Mouse (Mus musculus): ENCODE data around the gene Kbtbd12.

The Kbtbd12 gene

DNA sequence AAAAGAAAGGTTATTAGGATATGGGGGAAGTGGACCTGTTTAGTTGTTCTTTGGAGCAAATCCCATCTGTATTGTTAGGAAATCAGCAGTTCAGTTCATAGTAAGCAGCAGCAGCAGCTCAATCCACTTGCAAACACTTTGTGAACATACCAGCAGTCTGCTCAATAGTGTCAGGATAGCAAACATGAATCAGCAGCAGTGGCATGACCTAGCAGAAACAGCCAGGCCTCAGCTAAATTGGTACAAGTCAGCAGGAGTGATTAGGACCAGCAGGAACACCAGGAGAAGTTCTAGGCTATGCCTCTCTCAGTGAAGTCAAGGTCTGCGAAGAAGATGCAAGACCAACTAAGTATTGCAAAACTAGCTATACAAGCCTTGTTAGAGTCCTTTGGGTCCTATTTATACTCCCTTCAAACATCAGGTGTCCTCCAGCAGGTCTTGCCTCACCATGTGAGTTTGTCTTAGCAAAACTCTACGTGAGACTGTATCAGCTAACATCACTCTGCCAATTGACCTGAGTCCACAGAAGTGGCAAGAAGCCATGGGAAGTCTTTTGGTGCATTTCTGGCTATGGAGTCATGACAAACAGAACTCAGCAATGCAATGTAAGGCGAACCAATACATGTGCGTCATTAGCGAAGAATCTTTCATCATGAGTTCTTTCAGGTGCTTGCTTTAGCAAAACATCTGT lies at the start of gene Kbtbd12:
Kbtbd12 (minus strand) TSS at position 340 of the 691 bp plus-strand sequence.
- no peak for DNase-seq (ENCODE audit: low spot score)

DNA sequence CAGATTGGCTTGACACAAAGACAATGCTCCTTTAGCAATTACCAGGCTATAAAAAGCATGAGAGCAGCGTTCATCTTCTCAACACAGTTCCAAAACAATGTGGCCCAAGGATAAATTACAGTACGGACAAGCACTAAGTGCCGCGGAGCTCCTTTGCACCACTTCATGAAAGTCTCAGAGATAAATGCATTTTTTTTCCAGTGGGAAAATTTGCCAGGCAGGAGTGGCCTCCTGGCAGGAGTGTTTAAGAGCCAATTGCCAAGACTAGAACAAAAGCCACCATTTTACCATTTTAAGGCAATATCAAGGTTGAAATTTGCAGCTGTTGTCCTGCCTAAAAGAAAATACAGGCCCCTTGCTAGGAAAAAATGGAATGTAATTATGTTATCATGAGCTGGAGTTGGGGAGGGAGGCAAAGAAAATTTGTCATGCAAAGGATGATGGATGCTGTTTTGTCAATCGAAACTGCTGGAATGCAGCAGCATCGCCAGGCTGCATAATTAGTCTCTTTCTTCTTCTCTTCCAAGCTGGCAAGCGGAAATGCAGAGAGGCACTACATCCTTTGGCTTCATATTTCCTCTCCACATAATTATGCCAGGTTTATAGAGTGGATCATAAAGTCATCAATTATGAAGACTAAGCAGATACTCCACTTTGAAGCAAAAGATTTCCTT lies 45.8 kb upstream of the Kbtbd12 start:
- DNase-seq (ENCODE audit: low spot score), result no peak

DNA sequence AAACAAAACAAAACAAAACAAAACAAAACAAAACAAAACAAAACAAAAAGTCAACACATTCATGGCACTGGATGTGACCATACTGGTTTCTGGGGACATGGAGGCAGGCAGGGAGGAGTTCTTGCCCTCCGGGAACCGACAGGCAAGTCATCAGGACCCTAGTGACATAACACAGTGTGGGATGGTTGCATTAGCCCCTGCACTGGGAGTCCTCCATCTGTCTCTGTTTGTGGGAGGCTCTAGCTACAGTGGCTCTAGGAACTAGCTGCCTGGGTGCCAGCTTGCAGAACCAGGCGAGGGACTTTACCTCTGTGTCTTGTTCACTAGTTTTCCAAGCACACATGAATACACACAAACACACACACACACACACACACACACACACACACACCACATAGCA lies 43.3 kb upstream of the Kbtbd12 start:
- no peak for DNase-seq (ENCODE audit: low spot score)

DNA sequence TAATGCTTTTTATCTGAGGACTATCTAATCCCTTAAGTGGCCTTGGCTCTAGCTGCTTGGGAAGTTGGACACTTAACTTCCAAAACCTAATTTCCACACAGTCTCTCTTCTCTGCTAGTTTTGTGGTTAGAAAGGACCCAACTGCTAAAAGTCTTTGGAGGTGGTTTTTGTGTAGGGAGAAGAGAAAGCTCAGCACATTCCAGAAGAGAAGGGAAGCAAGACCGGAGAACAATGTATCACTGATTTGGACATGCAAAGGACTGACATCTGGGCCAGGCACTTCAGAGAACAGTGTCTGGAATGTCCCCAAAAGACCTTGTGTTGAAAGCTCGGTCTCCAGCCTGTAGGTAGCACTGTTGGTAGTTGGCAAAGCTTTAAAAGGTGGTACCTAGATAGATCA lies 40.0 kb upstream of the Kbtbd12 start:
- no peak for DNase-seq (ENCODE audit: low spot score)

- no peak for DNase-seq (ENCODE audit: low spot score)
These were observed 39.3 kb upstream of the Kbtbd12 start for GRCm38 (mm10) chr6:88676753-88677736.

GRCm38 (mm10) chr6:88675815-88676214 lies 38.1 kb upstream of the Kbtbd12 start:
- no peak for DNase-seq (ENCODE audit: low spot score)

- no peak for DNase-seq (ENCODE audit: low spot score)
These were observed 24.5 kb upstream of the Kbtbd12 start for GRCm38 (mm10) chr6:88662284-88662683.

DNA sequence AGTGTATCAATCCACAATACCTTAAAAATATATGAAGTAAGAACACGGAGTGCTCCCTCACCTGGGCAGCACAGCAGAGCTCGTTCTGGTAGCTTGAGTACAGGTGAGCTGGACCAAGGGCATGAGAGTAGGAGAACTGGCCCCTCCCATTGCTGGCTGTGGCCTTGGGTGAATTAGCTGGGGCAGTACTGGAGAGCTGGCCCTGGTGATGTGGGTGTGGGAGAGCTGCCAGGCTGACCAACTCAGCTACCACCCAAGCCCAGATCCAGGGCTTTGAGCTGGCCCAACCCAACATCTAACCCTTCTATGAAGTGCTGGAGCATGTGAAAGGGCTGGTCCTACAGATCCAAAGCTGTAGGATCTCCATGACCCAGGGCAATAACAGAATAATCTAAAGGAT lies 23.9 kb upstream of the Kbtbd12 start:
- DNase-seq (ENCODE audit: low spot score), result no peak

DNA sequence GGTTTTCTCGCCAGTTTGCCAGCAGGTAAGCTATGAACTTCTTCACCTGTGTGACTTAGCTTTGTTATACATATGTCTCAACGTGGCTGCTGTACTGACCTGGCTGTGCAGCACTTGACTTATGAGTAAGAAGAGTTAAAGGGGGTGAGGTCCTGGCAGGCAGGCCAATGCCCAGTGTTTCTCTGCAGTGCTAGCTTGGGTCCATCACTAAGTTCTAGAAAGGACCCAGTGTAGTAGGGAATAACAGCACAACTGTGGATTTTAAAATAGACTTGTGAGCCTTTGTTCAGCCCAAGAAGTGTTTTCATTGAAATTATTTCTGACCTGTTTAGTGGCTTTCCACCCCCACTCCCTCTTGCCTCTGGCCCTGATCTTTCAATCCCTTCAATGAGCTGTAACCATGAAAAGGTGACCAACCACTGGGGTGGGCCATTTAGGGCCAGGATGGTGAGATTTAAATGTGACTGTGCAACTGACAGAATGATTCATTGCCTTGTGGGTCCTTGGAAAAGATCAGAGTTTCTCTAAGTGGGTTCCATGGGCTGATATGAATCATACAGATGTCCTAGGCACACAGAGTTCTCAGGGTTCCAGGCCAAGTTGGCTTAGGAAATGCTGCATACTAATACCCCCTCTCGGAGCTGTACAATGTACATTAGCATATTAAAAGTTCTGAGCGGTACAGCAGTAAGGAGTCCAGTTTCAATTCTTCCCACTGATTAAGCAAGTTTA lies 10.0 kb upstream of the Kbtbd12 start:
- DNase-seq (ENCODE audit: low spot score), result no peak

DNA sequence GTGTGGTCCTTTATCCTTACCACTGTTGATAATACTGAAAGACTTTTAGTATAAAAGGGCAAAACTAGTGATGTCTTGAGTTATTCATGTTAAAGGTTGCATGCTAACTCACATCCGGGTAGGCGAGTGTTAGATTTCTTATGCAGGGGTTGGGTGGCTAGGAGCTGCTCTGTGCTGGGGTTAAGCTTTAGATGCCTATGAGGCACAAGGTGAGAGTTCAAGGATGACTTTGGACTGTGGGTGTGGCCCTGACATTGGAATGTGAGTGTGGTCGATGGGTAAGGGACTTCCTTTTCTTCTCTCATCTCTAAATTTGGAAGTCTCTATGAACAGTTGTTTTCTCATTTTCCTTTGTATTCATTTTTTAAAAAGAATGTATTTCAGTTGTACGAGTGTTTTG lies 7.0 kb upstream of the Kbtbd12 start:
- DNase-seq (ENCODE audit: low spot score), result no peak

GRCm38 (mm10) chr6:88641346-88641920 lies 3.7 kb upstream of the Kbtbd12 start:
- DNase-seq (ENCODE audit: low spot score), result no peak

GRCm38 (mm10) chr6:88640331-88640730 lies 2.6 kb upstream of the Kbtbd12 start:
- DNase-seq (ENCODE audit: low spot score), result no peak

DNA sequence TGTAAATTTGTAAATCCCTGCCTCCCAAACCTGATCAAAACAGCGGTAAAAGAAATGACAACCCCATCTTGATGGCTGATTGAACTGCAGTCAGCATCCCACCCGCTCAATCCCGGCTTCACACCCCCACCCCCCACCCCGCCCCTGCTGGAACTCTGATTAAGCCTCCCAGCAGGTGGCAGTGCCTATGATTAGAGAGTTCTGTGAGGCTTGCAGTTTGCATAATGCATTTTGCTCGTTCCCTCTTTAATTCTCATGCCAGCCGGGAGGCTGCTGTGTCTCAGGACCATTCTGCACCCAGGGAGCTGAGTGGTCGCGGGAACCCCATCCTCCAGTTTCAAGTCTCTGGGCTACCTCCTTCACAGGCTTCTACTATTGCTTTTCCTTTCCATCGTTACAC lies 2.2 kb upstream of the Kbtbd12 start:
- peak; percentile 23 for DNase-seq (ENCODE audit: low spot score)

DNA sequence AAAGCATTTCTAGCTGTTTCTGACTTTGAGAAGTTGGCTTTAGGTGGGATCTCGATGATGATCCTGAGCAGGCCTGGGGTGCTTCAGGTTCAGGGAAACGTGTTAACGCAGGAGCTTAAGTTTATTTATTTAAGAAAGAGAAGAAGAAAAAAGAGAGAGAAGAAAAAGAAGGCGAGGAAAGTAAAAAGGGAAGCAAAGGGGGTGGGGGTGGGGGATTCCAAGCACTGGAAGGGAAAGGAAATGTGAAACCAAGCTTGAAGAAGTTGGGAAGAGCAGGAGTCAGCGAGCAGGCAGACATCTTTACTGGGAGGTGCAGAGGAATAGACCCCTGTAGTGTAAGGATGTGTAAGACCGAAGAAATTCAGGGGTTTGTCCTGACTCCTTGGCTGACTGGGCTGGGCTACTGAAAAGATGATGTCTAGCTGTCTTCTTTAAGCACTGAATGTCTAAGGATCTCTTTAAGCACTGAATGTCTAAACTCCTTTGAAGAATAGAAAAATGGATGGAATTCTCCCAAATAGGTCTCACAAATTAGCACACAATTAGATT lies 1.7 kb upstream of the Kbtbd12 start:
- no peak for DNase-seq (ENCODE audit: low spot score)

DNA sequence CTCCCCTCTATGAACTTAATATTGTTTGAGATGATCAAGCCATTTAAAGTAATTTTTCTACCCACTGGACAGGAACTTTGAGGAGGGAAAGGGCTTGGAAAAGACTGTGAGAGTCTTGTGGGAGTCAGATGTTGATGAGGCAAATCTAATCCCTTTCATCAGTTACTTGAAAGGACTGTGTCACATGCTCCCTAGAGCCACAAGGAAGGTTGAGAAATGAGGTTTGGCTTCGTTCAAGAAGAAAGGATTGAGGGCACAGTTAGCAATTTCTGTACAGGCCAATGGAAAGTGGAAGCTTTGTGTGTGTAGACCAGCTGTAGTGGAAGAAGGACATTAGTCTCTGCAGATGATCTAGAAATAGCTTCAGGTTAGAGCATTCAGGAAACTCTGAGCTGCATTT lies 1.2 kb upstream of the Kbtbd12 start:
- DNase-seq (ENCODE audit: low spot score), result no peak

DNA sequence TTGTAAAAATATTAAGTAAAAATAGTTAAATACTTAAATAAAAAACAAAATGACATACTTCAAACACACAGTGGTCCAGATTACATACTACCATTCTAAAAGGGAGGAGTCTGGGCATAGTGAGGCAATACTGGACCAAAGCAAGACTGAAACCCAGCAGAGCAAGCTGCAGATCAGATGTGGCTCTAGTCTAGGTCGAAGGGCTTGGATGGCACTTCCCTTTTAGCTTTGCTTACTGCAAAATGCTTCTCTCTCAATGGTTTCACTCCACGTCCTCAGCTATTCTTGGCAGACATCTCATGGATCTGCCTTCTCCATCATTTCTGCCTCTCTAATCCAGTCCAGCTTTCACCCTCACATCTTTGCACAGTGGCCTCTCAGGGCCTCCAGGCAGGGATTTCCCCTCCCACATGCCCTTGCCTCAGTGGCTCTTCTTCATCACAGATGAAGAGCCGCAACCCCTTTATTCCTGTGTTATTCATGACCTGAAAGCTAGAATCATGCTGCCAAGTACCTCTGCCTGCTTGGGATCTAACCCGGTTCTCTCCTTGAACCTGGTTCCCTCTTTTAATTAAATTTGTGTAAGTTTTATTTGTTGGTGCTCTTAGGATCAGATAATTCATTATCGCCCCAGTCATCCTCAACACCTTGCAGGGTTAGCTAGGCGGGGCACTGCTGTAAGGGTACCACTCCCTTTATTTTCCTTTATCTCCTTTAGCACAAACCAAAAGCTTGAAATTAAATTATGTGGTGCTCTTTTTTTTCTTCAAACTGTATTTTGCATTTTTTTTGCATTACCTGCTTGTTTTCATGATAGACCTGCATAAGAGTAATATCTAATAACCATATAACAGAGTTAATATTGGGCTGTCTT lies 1.6 kb downstream of the Kbtbd12 start:
- DNase-seq (ENCODE audit: low spot score), result no peak

GRCm38 (mm10) chr6:88631293-88631692 lies 6.5 kb downstream of the Kbtbd12 start:
- no peak for DNase-seq (ENCODE audit: low spot score)

- DNase-seq (ENCODE audit: low spot score), result no peak
These were observed 7.2 kb downstream of the Kbtbd12 start for GRCm38 (mm10) chr6:88630560-88630959.

DNA sequence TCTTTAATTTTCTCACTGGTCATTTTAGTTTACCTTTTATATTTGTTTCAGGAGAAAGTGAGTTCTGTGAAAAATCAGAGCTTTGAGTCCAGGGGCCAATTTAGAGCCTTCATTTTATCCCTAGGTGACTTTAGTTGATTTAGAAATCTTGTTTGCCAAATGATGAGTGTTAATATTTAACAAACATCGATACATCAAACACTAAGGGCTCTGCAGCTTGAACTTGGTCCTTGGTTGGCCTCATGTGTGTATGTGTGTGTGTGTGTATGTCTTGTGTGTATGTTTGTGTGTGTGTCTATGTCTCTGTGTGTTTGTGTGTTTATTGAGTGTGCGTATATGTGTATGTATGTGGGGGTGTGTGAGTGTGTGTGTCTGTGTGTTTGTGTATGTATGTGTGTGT lies 7.9 kb downstream of the Kbtbd12 start:
- DNase-seq (ENCODE audit: low spot score), result no peak

GRCm38 (mm10) chr6:88627317-88627811 lies 10.4 kb downstream of the Kbtbd12 start:
- DNase-seq (ENCODE audit: low spot score), result peak; percentile 87
